Mouse (Mus musculus) intestine, embryonic 15.5 days (tissue): ENCODE measurements around the gene Lrrc32. TPM values are rescaled to one million over a fixed set of nuclear protein-coding genes. Genes with fewer than 3 reads are reported as not detected.
A peak's percentile ranks its signal among the peaks of the same experiment; 100 is the strongest.

Source experiments
- ATAC-seq: fragments of 200-750 bp; cut with Nextera tagmentation; 2 replicates; pipeline ENCODE4 v1.8.0; 2017; ENCODE audit warnings: moderate TSS enrichment, moderate library complexity
- H3K27ac ChIP-seq: fragments of 300-500 bp; sonication (generic); 2 replicates; pipeline ENCODE4 v1.5.1; 2015; ENCODE audit warnings: mild to moderate bottlenecking, inconsistent platforms
- H3K27me3 ChIP-seq: fragments of 300-500 bp; sonication (generic); replicated peaks from 2 replicates; pipeline ENCODE4 v1.6.1; 2015; ENCODE audit warnings: inconsistent platforms
- H3K36me3 ChIP-seq: fragments of 300-500 bp; sonication (generic); 2 replicates; pipeline ENCODE4 v1.6.1; 2015; ENCODE audit warnings: inconsistent platforms
- H3K4me1 ChIP-seq: fragments of 300-500 bp; sonication (generic); replicated peaks from 2 replicates; pipeline ENCODE4 v1.6.1; 2015; ENCODE audit warnings: inconsistent platforms
- H3K4me2 ChIP-seq: fragments of 300-500 bp; sonication (generic); replicated peaks from 2 replicates; pipeline ENCODE4 v1.6.1; 2015; ENCODE audit warnings: mild to moderate bottlenecking, inconsistent platforms
- H3K4me3 ChIP-seq: fragments of 300-500 bp; sonication (generic); replicated peaks from 2 replicates; pipeline ENCODE4 v1.5.1; 2015; ENCODE audit warnings: inconsistent platforms
- H3K9ac ChIP-seq: fragments of 300-500 bp; sonication (generic); 2 replicates; pipeline ENCODE4 v1.6.1; 2015; ENCODE audit warnings: inconsistent platforms
- H3K9me3 ChIP-seq: fragments of 300-500 bp; sonication (generic); 2 replicates; pipeline ENCODE4 v1.6.1; 2016; ENCODE audit warnings: inconsistent platforms
- WGBS: fragments of 180-500 bp; shearing (Covaris S2); methylation state at CpG from one replicate; pipeline ENCODE4 v1.1.7; 2015; 5-methylcytosine and 5-hydroxymethylcytosine counted together
- polyA plus RNA-seq: library from polyadenylated mRNA; unstranded; fragments of >200 nt; fragmentation: Nextera tagmentation; extraction: Ambion mirVana; gene quantifications from 2 replicates; pipeline ENCODE4 v1.2.1, GENCODE M21; 2015

Lrrc32 gene
- polyA plus RNA-seq, 1 experiment from 2014 or later, result 12.4 TPM

GRCm38 (mm10) chr7:98480481-98480880, 8.6 kb upstream of the Lrrc32 start:
- H3K27ac ChIP-seq, result no peak overlapping the region
- 83% methylated on average over 1 of the region's 1 CpGs for WGBS

GRCm38 (mm10) chr7:98481066-98481734, 7.9 kb upstream of the Lrrc32 start:
- peak; percentile 68 for ATAC-seq
- Histone ChIP-seq H3K27ac (no peak overlapping the region), H3K4me3 (no peak overlapping the region), H3K36me3 (no peaks in the 10 kb centered on the region), H3K9me3 (no peaks in the 10 kb centered on the region), H3K27me3 (no peaks in the 10 kb centered on the region), H3K4me1 (peaks cover 16% of the 10 kb centered on the region), H3K9ac (no peak overlapping the region), H3K4me2 (no peak overlapping the region)
- WGBS, result 18% methylated on average over 9 of the region's 9 CpGs

More at GRCm38 (mm10) chr7:98480481-98480880, 8.6 kb upstream of the Lrrc32 start:
- Histone ChIP-seq H3K4me3 (no peak overlapping the region), H3K4me2 (no peak overlapping the region), H3K9ac (no peak overlapping the region), H3K36me3 (no peaks in the 10 kb centered on the region), H3K27me3 (no peaks in the 10 kb centered on the region), H3K9me3 (no peaks in the 10 kb centered on the region), H3K4me1 (peaks cover 15% of the 10 kb centered on the region)
- ATAC-seq, result no peak

GRCm38 (mm10) chr7:98481861-98482260, 7.2 kb upstream of the Lrrc32 start:
- H3K27me3 ChIP-seq, result no peaks in the 10 kb centered on the region
- whole genome bisulfite sequencing, result 82% methylated on average over 8 of the region's 8 CpGs
- peak overlapping the region; percentile 82; the same call in 1 of the 2 replicates for H3K27ac ChIP-seq
- H3K9ac ChIP-seq, result no peak overlapping the region
- ATAC-seq, result no peak
- no peaks in the 10 kb centered on the region for H3K9me3 ChIP-seq
- H3K4me1 ChIP-seq, result peaks cover 23% of the 10 kb centered on the region
- no peaks in the 10 kb centered on the region for H3K36me3 ChIP-seq
- no peak overlapping the region for H3K4me3 ChIP-seq
- no peak overlapping the region for H3K4me2 ChIP-seq

- Histone ChIP-seq H3K9ac (no peak overlapping the region), H3K4me2 (peak overlapping the region; percentile 17; the same call in 1 of the 2 replicates)
These were observed 6.4 kb upstream of the Lrrc32 start for GRCm38 (mm10) chr7:98482551-98483267.

GRCm38 (mm10) chr7:98483268-98483607, 5.8 kb upstream of the Lrrc32 start:
- Histone ChIP-seq H3K9me3 (no peaks in the 10 kb centered on the region), H3K27ac (peak overlapping the region; percentile 82), H3K27me3 (no peaks in the 10 kb centered on the region), H3K4me2 (peak overlapping the region; percentile 17; the same call in 1 of the 2 replicates), H3K4me1 (peaks cover 23% of the 10 kb centered on the region), H3K36me3 (no peaks in the 10 kb centered on the region), H3K4me3 (no peak overlapping the region), H3K9ac (no peak overlapping the region)
- WGBS, result 26% methylated on average over 8 of the region's 8 CpGs
- ATAC-seq, result no peak

More at GRCm38 (mm10) chr7:98482551-98483267, 6.4 kb upstream of the Lrrc32 start:
- peaks cover 23% of the 10 kb centered on the region for H3K4me1 ChIP-seq
- H3K27me3 ChIP-seq, result no peaks in the 10 kb centered on the region
- H3K27ac ChIP-seq, result peak overlapping the region; percentile 82
- no peaks in the 10 kb centered on the region for H3K9me3 ChIP-seq
- H3K4me3 ChIP-seq, result no peak overlapping the region
- peak; percentile 16 for ATAC-seq
- H3K36me3 ChIP-seq, result no peaks in the 10 kb centered on the region
- WGBS, result 32% methylated on average over 12 of the region's 12 CpGs

GRCm38 (mm10) chr7:98484878-98485277, 4.2 kb upstream of the Lrrc32 start:
- Histone ChIP-seq H3K4me3 (no peak overlapping the region), H3K9me3 (no peaks in the 10 kb centered on the region), H3K36me3 (no peaks in the 10 kb centered on the region), H3K27me3 (no peaks in the 10 kb centered on the region), H3K27ac (no peak overlapping the region), H3K9ac (no peak overlapping the region), H3K4me2 (no peak overlapping the region), H3K4me1 (peaks cover 30% of the 10 kb centered on the region)
- WGBS, result 81% methylated on average over 3 of the region's 3 CpGs
- no peak for ATAC-seq

GRCm38 (mm10) chr7:98485508-98485907, 3.6 kb upstream of the Lrrc32 start:
- Histone ChIP-seq H3K27me3 (no peaks in the 10 kb centered on the region), H3K27ac (no peak overlapping the region), H3K4me2 (no peak overlapping the region), H3K9ac (no peak overlapping the region), H3K4me1 (peaks cover 36% of the 10 kb centered on the region), H3K9me3 (no peaks in the 10 kb centered on the region), H3K4me3 (no peak overlapping the region), H3K36me3 (no peaks in the 10 kb centered on the region)
- WGBS, result 67% methylated on average over 4 of the region's 4 CpGs
- no peak for ATAC-seq

GRCm38 (mm10) chr7:98486471-98486917, 2.6 kb upstream of the Lrrc32 start:
- H3K4me2 ChIP-seq, result no peak overlapping the region
- no peaks in the 10 kb centered on the region for H3K36me3 ChIP-seq
- H3K9me3 ChIP-seq, result no peaks in the 10 kb centered on the region
- no peak overlapping the region for H3K9ac ChIP-seq
- WGBS, result 36% methylated on average over 7 of the region's 7 CpGs
- no peak overlapping the region for H3K4me3 ChIP-seq
- no peaks in the 10 kb centered on the region for H3K27me3 ChIP-seq
- H3K4me1 ChIP-seq, result peaks cover 41% of the 10 kb centered on the region
- no peak for ATAC-seq
- no peak overlapping the region for H3K27ac ChIP-seq

- ATAC-seq, result no peak
- no peak overlapping the region for H3K4me3 ChIP-seq
- no peaks in the 10 kb centered on the region for H3K27me3 ChIP-seq
- peaks cover 43% of the 10 kb centered on the region for H3K4me1 ChIP-seq
- H3K27ac ChIP-seq, result no peak overlapping the region
- H3K36me3 ChIP-seq, result no peaks in the 10 kb centered on the region
- H3K9ac ChIP-seq, result no peak overlapping the region
- no peaks in the 10 kb centered on the region for H3K9me3 ChIP-seq
- H3K4me2 ChIP-seq, result no peak overlapping the region
- 86% methylated on average over 11 of the region's 11 CpGs for WGBS
These were observed 1.7 kb upstream of the Lrrc32 start for GRCm38 (mm10) chr7:98487202-98487980.

- H3K9me3 ChIP-seq, result no peaks in the 10 kb centered on the region
- no peak overlapping the region for H3K4me3 ChIP-seq
- H3K27ac ChIP-seq, result no peak overlapping the region
- 89% methylated on average over 13 of the region's 13 CpGs for WGBS
- H3K27me3 ChIP-seq, result no peaks in the 10 kb centered on the region
- H3K36me3 ChIP-seq, result no peaks in the 10 kb centered on the region
- peaks cover 35% of the 10 kb centered on the region for H3K4me1 ChIP-seq
- H3K9ac ChIP-seq, result no peak overlapping the region; the same call in 1 of the 2 replicates
- H3K4me2 ChIP-seq, result peak overlapping the region; percentile 92; the same call in 1 of the 2 replicates
- ATAC-seq, result no peak
These were observed 519 bp upstream of the Lrrc32 start for GRCm38 (mm10) chr7:98488398-98489130.

GRCm38 (mm10) chr7:98489623-98490084, 571 bp downstream of the Lrrc32 start:
- H3K27me3 ChIP-seq, result no peaks in the 10 kb centered on the region
- peak overlapping the region; percentile 50 for H3K9ac ChIP-seq
- H3K4me1 ChIP-seq, result peaks cover 35% of the 10 kb centered on the region
- H3K27ac ChIP-seq, result no peak overlapping the region
- ATAC-seq, result peak; percentile 91
- peak overlapping the region; percentile 58 for H3K4me3 ChIP-seq
- H3K36me3 ChIP-seq, result no peaks in the 10 kb centered on the region
- WGBS, result under 1% methylated on average over 49 of the region's 50 CpGs
- H3K4me2 ChIP-seq, result peak overlapping the region; percentile 92
- no peaks in the 10 kb centered on the region for H3K9me3 ChIP-seq
